ENCODE assay signal across 11 mouse cellular contexts in the genomic region with DNA sequence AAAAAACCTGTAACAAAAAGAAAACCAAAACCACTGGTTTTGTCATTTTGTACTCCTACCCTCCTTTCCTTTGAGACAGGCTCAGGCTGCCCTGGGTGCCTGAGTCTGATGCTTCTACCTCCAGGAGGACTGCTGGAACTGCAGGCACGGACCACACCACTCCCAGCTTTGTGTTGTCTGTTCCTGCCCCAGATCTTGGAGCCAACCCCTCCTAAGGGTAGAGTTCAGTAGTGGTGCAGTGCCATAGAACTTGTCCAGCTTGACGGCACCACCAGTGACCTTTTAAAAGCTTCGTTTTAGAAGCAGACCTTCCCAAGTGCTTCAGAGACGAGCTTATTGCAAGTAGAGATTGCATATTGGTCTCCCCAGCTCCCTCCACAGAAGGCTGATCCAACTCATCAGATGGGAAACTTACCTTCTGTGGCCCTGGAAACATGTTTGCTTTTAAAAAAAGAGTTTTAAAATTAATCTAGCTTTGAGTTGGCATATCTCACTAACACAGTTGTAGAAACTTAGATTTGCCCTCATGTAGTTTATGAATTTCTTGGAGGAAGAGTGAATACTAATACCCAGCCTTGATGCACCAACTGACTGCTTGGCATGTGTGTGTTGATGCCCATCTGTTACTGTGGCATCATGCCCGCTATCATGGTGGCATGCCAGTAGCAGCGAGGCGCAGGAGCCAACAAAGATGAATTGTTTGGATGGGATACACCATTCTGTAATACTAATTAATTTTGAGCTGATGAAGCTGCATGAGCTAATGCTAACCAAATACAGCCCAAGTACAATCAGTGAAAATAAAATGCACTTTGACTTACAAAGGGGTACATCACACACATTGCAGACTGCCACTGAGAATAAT. TPM values are rescaled to one million over a fixed set of nuclear protein-coding genes. Genes with fewer than 3 reads are reported as not detected.
DNase-seq lines count a peak whose midpoint lies in the region; ATAC-seq lines count a peak whose summit lies in the region.
"Had no signal": no experiment of that assay in that cellular context is flagged by ENCODE, and none has a peak within 500 bp of the region (broad histone marks: within the 10 kb centered on the region; RNA-seq: fewer than 3 reads in every experiment).

No protein-coding gene starts in this region.

- no peak for DNase-seq in forebrain, embryonic 11.5 days (ENCODE audit: low spot score)
- peak; percentile 95 for DNase-seq in cerebellum, adult 11-12 months
- DNase-seq in layer of hippocampus, adult 11-12 months (ENCODE audit: low spot score): peak; percentile 89
- no peak for DNase-seq in lung, postnatal 10 days
- DNase-seq in B cell, adult 2 months: no peak
- no peak for DNase-seq in heart, postnatal 36 days
- DNase-seq: kidney, postnatal 14 days; lung, postnatal 14 days had no signal

- H3K4me1 ChIP-seq in forebrain, embryonic 12.5 days: peaks cover 17% of the 10 kb centered on the region
- H3K4me1 ChIP-seq in forebrain, embryonic 11.5 days (replicated peaks; ENCODE audit: control insufficient read depth, insufficient read depth, low read length): no peaks in the 10 kb centered on the region
- H3K4me1 ChIP-seq in midbrain, embryonic 16.5 days (ENCODE audit: control insufficient read depth, insufficient read depth, low read length): no peaks in the 10 kb centered on the region

- no peak overlapping the region for H3K9ac ChIP-seq in forebrain, embryonic 12.5 days
- no peak overlapping the region for H3K9ac ChIP-seq in forebrain, embryonic 11.5 days (ENCODE audit: low read length)
- H3K9ac ChIP-seq in midbrain, embryonic 16.5 days (ENCODE audit: low read depth, low read length): no peak overlapping the region
- H3K9ac ChIP-seq: heart, embryonic 13.5 days had no signal

- WGBS in forebrain, embryonic 12.5 days: 74% methylated on average over 7 of the region's 7 CpGs
- WGBS in forebrain, embryonic 11.5 days: 91% methylated on average over 7 of the region's 7 CpGs
- 72% methylated on average over 7 of the region's 7 CpGs for WGBS in midbrain, embryonic 16.5 days

- H3K27me3 ChIP-seq in forebrain, embryonic 12.5 days: no peaks in the 10 kb centered on the region
- no peaks in the 10 kb centered on the region for H3K27me3 ChIP-seq in forebrain, embryonic 11.5 days (ENCODE audit: control insufficient read depth, insufficient read depth, low read length)
- no peaks in the 10 kb centered on the region for H3K27me3 ChIP-seq in midbrain, embryonic 16.5 days (ENCODE audit: control insufficient read depth, insufficient read depth, low read depth, low read length)
- H3K27me3 ChIP-seq: heart, embryonic 13.5 days had no signal

- intact Hi-C loops in heart, postnatal 36 days (cut with DNase I): no loop called here

- H3K27ac ChIP-seq in forebrain, embryonic 12.5 days: no peak overlapping the region
- H3K27ac ChIP-seq in forebrain, embryonic 11.5 days (ENCODE audit: low read depth, low read length): no peak overlapping the region
- H3K27ac ChIP-seq in midbrain, embryonic 16.5 days (ENCODE audit: low read length): no peak overlapping the region
- H3K27ac ChIP-seq: heart, embryonic 13.5 days had no signal

- ATAC-seq in forebrain, embryonic 12.5 days (ENCODE audit: low FRiP score): peak; percentile 33; the same call in 1 of the 2 replicates
- ATAC-seq in forebrain, embryonic 11.5 days (replicated peaks; ENCODE audit: low FRiP score): no peak
- peak; percentile 79; the same call in 1 of the 2 replicates for ATAC-seq in midbrain, embryonic 16.5 days

- no peak overlapping the region for H3K4me3 ChIP-seq in forebrain, embryonic 12.5 days (replicated peaks)
- H3K4me3 ChIP-seq in forebrain, embryonic 11.5 days (ENCODE audit: low read depth, low read length): no peak overlapping the region
- H3K4me3 ChIP-seq in midbrain, embryonic 16.5 days (ENCODE audit: low read depth, low read length): no peak overlapping the region
- H3K4me3 ChIP-seq: heart, embryonic 13.5 days had no signal

- no peak overlapping the region for H3K4me2 ChIP-seq in forebrain, embryonic 12.5 days
- H3K4me2 ChIP-seq in forebrain, embryonic 11.5 days (ENCODE audit: low read depth, low read length, severe bottlenecking): no peak overlapping the region
- no peak overlapping the region for H3K4me2 ChIP-seq in midbrain, embryonic 16.5 days (ENCODE audit: low read length)
- H3K4me2 ChIP-seq: heart, embryonic 13.5 days had no signal

- H3K36me3 ChIP-seq in forebrain, embryonic 12.5 days (replicated peaks): no peaks in the 10 kb centered on the region
- H3K36me3 ChIP-seq in forebrain, embryonic 11.5 days (ENCODE audit: control insufficient read depth, insufficient read depth, low read length): no peaks in the 10 kb centered on the region
- no peaks in the 10 kb centered on the region for H3K36me3 ChIP-seq in midbrain, embryonic 16.5 days (ENCODE audit: control insufficient read depth, insufficient read depth, low read length)

- H3K9me3 ChIP-seq in forebrain, embryonic 12.5 days: no peaks in the 10 kb centered on the region
- H3K9me3 ChIP-seq in forebrain, embryonic 11.5 days (ENCODE audit: control insufficient read depth, low read length): no peaks in the 10 kb centered on the region
- no peaks in the 10 kb centered on the region for H3K9me3 ChIP-seq in midbrain, embryonic 16.5 days (replicated peaks; ENCODE audit: control insufficient read depth, low read length, poor library complexity, severe bottlenecking)
- H3K9me3 ChIP-seq: heart, embryonic 13.5 days had no signal

RNA-seq across cellular contexts. Expression of gene Ap3b1, which starts 17.0 kb away (rescaled TPM):
- polyA plus RNA-seq in forebrain, embryonic 12.5 days (2016; fragmentation: Nextera tagmentation; extraction: Ambion mirVana): 36.1 and 36.7 TPM in 2 replicates
- 38.2 and 41.3 TPM in 2 replicates for polyA plus RNA-seq in forebrain, embryonic 11.5 days (2014; fragmentation: Nextera tagmentation; extraction: Ambion mirVana)
- polyA plus RNA-seq in midbrain, embryonic 16.5 days (2015; fragmentation: Nextera tagmentation; extraction: Ambion mirVana): 27.2 and 28.7 TPM in 2 replicates
- total RNA-seq in heart, postnatal 36 days (2021): 10 to 100 TPM; 24.7 to 29.0 TPM

Comparison
In these comparisons a context has a peak if more than half of its experiments do, and no peak if none do; other contexts are left out.
1. DNase-seq: peak in cerebellum, adult 11-12 months (single experiment) and layer of hippocampus, adult 11-12 months (single experiment); none in forebrain, embryonic 11.5 days (single experiment), lung, postnatal 10 days (single experiment), B cell, adult 2 months (0 of 2) and heart, postnatal 36 days (0 of 2).